Mouse (Mus musculus) olfactory bulb, adult 2 months (tissue): Measurements from ENCODE around the gene Ucn. TPM values are rescaled to one million over a fixed set of nuclear protein-coding genes. Genes with fewer than 3 reads are reported as not detected.
A peak's percentile ranks its signal among the peaks of the same experiment; 100 is the strongest.

Experiments
- H3K27ac ChIP-seq: fragments of 200-500 bp; 2 replicates; pipeline ENCODE4 v1.5.1; 2012; ENCODE audit warnings: low read depth, low read length; ENCODE audit not compliant: insufficient read depth
- H3K4me1 ChIP-seq: fragments of 200-500 bp; 2 replicates; pipeline ENCODE4 v1.6.1; 2012; ENCODE audit warnings: low read length; ENCODE audit not compliant: control insufficient read depth, insufficient read depth
- H3K4me3 ChIP-seq: fragments of 200-500 bp; 2 replicates; pipeline ENCODE4 v1.5.1; 2012; ENCODE audit warnings: mild to moderate bottlenecking, low read depth, low read length, moderate library complexity; ENCODE audit not compliant: insufficient read depth
- CTCF ChIP-seq: fragments of 200-500 bp; IDR thresholded peaks from 2 replicates; pipeline ENCODE4 v1.5.1; 2012; ENCODE audit warnings: low read depth, mild to moderate bottlenecking, low read length, moderate library complexity; ENCODE audit not compliant: insufficient read depth
- POLR2A ChIP-seq: fragments of 200-500 bp; IDR thresholded peaks from 2 replicates; pipeline ENCODE4 v1.6.1; 2012; ENCODE audit warnings: mild to moderate bottlenecking, low read depth, low read length, moderate library complexity; ENCODE audit not compliant: insufficient read depth
- WGBS: fragments of 180-500 bp; shearing (Covaris S2); methylation state at CpG from one replicate; pipeline ENCODE4 v1.1.7; 2018; 5-methylcytosine and 5-hydroxymethylcytosine counted together
- polyA plus RNA-seq: library from polyadenylated mRNA; stranded (reverse); fragments of >200 nt; gene quantifications from 2 replicates; pipeline ENCODE4 v1.2.4, GENCODE M21; 2012; ENCODE audit warnings: low replicate concordance; ENCODE audit not compliant: missing spikeins, insufficient read depth, insufficient read length

Gene Ucn
- polyA plus RNA-seq, 1 experiment, result not detected

DNA sequence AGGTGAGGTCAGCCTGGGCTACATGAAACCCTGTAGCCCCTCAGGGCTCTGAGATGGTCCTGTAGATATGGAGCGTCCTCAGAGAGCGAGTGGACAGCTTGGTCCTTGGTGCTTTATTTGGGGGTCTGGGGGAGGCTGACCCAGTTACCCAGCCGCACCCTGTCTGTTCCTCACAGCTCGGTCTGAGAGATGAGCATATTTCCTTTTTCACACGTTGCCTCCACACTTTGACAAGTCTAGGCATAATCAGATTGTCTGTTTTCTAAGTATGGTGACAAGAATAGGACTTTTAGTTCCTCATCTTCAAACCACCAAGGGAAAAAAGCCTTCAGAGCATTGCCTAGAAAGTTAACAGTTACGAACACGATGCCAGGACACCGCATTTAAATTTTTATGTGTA, 17.5 kb downstream of the Ucn start:
- WGBS, result 84% methylated on average over 8 of the region's 8 CpGs
- H3K4me1 ChIP-seq, result no peaks in the 10 kb centered on the region
- TF ChIP-seq CTCF (no peak), POLR2A (no peak)

DNA sequence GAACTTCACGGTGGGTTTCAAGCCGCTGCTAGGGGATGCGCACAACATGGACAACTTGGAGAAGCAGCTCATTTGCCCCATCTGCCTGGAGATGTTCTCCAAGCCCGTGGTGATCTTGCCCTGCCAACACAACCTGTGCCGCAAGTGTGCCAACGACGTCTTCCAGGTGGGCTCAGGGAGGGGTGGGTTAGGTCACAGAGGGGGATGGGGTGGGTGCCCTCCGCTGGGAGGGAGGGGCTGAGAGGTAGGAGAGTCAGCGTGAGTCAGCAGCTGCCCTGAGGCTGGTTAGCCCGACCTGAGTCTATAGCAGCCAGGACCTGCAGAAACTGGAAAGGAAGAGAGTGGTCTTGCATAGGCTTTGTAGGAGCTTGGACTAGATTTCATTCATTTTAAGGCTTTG, 21.7 kb downstream of the Ucn start:
- Histone ChIP-seq H3K27ac (no peak overlapping the region), H3K4me3 (no peak overlapping the region), H3K4me1 (no peaks in the 10 kb centered on the region)
- TF ChIP-seq POLR2A (no peak), CTCF (no peak)
- WGBS, result 35% methylated on average over 10 of the region's 10 CpGs

More for the DNA sequence above, 17.5 kb downstream of the Ucn start:
- Histone ChIP-seq H3K4me3 (no peak overlapping the region), H3K27ac (no peak overlapping the region)

DNA sequence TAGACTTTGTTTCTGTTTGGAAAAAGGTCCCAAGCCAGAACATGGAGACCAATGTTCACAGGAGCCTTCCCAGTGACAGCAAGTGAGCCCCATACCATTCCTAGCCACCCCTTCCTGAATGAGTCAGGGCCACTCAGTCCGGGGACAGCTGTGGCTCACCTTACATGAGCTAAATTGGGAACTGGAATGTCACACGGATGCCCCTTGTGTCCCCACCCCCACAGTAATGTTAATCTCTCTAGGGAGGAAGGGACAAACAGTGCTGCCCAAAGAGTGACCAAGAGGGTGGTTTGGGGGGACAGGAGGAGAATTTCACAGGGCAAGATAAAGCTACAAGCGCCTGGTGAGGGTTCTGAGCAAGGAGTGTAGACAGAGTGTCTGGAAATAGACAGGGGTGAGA, 22.3 kb downstream of the Ucn start, which contains the start of gene Trim54:
Gene Trim54, plus strand, starts transcription at position 359 of the 400 bp plus-strand sequence.
- H3K4me1 ChIP-seq, result no peaks in the 10 kb centered on the region
- TF ChIP-seq POLR2A (no peak), CTCF (no peak)
- H3K27ac ChIP-seq, result no peak within 1 kb of the TSS
- no peak within 1 kb of the TSS for H3K4me3 ChIP-seq
- 50% methylated on average over 3 of the region's 3 CpGs for WGBS

DNA sequence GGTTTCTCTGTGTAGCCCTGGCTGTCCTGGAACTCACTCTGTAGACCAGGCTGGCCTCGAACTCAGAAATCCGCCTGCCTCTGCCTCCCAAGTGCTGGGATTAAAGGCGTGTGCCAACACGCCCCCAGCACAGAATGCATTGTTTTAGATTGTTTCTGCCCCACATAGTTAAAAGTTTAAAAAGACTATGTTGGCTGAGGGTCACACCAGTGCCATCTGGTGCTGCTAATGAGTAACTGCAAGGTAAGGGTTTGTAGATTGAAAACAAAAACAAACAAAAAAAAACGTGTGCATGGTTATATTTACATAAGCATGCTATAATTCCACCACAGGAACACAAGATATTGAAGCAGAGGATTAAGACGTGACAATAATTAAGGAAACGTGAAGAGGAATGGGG, 27.8 kb downstream of the Ucn start:
- H3K4me1 ChIP-seq, result no peaks in the 10 kb centered on the region
- no peak overlapping the region for H3K4me3 ChIP-seq
- TF ChIP-seq POLR2A (no peak), CTCF (no peak)
- 27% methylated on average over 7 of the region's 7 CpGs for WGBS
- H3K27ac ChIP-seq, result no peak overlapping the region

DNA sequence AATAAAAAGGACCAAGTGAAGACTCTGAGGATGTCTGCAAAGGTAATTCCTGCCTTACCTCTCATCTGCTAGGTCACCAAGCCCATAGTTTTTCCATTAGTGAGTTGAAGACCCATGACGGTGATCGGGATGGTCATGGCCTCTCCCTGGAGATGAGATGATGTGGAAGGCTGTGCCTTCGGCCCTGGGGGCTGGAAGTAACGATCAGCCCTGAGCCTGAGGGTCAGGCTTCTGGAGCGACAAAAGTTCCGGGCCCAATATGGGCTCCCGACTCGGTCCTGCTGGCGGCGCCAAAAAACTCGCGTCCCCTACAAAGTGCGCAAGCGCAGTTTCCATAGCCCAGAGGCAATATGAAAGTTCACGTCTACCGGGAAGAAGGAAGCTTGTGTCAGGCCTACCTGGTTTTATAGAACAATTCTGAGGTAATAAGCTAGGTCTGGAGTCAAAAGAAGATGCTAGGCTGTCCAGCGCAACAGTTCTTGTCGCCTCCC, 30.6 kb downstream of the Ucn start, which contains the start of gene Slc30a3:
Gene Slc30a3, minus strand, starts transcription at position 238 of the 491 bp plus-strand sequence.
- WGBS, result 95% methylated on average over 18 of the region's 18 CpGs
- no peaks in the 10 kb centered on the region for H3K4me1 ChIP-seq
- no peak within 1 kb of the TSS for H3K4me3 ChIP-seq
- no peak for TF ChIP-seq CTCF
- TF ChIP-seq POLR2A, result no peak
- no peak within 1 kb of the TSS for H3K27ac ChIP-seq

DNA sequence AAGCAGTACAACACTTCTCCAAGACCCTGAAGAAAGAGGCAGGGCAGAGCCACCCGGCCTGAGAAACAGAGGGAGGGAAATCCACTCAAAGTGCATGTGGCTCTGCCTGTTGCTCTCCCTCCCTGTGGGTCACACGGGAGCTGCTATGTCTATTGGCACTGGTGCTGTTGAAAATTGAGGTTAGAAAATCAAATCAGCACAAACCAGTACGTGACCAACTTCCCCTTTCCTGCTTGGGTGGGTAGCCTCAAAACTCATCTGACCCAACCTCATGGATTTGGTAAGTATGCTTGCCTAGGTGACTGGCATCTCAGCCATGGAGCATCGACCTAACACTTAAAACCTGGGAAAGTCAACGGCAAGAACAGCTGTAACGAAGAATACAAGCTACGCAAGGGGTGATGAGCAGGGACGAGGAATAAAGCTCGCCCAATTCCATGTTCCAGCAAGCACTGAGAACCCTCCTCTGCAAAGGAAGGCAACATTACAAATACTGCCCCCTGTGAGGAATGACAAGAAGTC, 32.8 kb downstream of the Ucn start, which contains the start of gene Dnajc5g:
Gene Dnajc5g, plus strand, starts transcription at position 472 of the 522 bp plus-strand sequence.
- Histone ChIP-seq H3K4me1 (no peaks in the 10 kb centered on the region), H3K4me3 (no peak within 1 kb of the TSS), H3K27ac (no peak within 1 kb of the TSS)
- WGBS, result 88% methylated on average over 9 of the region's 9 CpGs
- TF ChIP-seq CTCF (no peak), POLR2A (no peak)

DNA sequence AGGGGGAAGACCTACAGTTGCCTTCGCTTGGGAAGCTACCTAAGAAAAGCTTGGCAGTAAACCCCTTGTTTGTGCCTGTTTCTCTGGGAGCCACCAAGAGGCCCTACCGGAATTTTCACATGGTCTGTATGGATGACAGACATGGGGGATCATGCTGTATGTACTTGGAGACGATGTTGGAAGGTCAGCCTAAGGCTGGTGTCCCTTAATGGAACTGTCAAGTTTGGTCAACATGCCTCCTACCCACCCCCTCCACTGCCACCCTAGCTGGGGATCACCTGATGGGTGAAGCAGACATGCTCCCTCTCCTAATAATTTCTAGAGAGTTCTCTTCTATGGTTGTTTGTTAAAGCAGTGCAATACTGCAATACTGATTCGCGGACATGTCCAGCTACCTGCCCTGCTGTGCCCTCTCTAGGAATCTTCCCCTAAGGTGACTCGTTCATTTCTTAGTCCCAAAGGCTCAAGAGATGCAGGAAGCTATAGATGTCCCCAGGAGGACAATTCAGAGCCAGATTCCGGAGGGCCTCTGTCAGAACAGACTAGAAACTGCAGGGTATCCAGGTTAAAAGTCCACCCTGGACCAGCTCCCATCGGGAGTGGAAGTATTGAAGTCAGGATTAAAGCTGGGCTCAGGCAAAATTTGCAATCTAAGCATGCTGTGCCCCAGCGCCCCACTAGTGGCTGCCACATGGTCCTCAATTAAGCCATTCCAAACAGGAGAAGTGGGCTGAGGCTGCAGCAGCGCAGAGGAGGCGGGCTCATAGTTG, 42.7 kb downstream of the Ucn start:
- peaks cover 39% of the 10 kb centered on the region for H3K4me1 ChIP-seq
- H3K27ac ChIP-seq, result no peak overlapping the region
- WGBS, result 30% methylated on average over 11 of the region's 11 CpGs
- TF ChIP-seq CTCF, result peak; percentile 25; the same call in 1 of the 2 replicates
- no peak for TF ChIP-seq POLR2A
- peak overlapping the region; percentile 32; the same call in 1 of the 2 replicates for H3K4me3 ChIP-seq

DNA sequence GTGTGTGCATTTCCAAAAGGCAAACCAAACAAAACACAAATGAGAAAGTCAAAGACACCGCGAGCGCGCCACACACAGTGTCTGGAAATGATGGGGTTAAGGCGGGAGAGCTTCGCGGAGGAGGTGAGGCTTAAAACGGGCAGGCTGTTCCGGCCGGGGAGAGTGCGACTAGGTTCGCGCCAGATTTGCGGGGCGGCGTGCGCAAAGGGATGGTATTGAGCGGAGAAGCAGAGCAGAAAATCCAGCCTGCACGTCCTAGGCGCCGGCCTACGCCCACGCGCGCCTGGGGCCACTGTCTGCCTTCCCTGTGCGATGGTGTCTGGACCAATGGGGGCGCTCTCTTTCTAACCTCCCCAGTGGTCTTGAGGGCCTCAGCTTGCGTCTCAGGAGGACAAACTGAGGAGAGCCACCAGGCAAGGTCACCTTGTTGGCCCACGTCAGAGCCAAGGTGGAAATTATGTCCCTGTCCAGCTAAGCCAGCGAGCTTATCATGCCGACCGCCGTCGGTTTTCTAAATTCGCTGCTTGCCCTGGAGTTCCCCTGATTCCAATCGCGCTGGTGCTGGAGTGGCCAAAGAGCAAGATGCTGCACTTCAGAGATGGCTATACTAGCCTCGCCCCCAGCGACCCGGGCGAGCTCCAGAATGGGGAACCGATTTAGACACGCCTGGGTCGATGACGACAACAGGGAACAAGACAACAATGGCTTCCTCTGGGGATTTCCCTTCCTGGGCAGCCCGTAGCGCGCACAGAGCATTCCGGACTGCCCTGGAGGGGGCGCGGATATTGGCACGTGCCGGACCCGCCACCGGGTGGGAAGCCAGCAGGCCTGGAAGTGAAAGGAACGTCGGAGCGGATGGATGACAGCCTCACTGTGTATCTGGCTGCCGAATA, 43.6 kb downstream of the Ucn start:
- Histone ChIP-seq H3K4me1 (peaks cover 39% of the 10 kb centered on the region), H3K27ac (no peak overlapping the region), H3K4me3 (peak overlapping the region; percentile 32)
- TF ChIP-seq POLR2A (no peak), CTCF (no peak; the same call in 1 of the 2 replicates)
- 1% methylated on average over 59 of the region's 59 CpGs for WGBS
